Mouse (Mus musculus) kidney, embryonic 16.5 days (tissue): ENCODE data around the gene Hcar1. TPM values are rescaled to one million over a fixed set of nuclear protein-coding genes. Genes with fewer than 3 reads are reported as not detected.

Experiments used
- polyA plus RNA-seq: library from polyadenylated mRNA; unstranded; fragments of >200 nt; fragmentation: Nextera tagmentation; extraction: Ambion mirVana; gene quantifications from 2 replicates; pipeline ENCODE4 v1.2.1, GENCODE M21; 2015

Hcar1 gene
- polyA plus RNA-seq, 1 experiment from 2014 or later = 3.0 TPM

Other genes with a start within 250 kb of the Hcar1 start
- 30.1 and 30.5 TPM in 2 replicates for gene Clip1, start 195.4 kb downstream of the Hcar1 start, polyA plus RNA-seq
- gene Zcchc8, start 158.9 kb downstream of the Hcar1 start, polyA plus RNA-seq = 69.3 and 78.6 TPM in 2 replicates
- 105 and 123 TPM in 2 replicates for gene Rsrc2, start 130.6 kb downstream of the Hcar1 start, polyA plus RNA-seq
- 26.4 and 34.9 TPM in 2 replicates for gene Kntc1, start 130.3 kb downstream of the Hcar1 start, polyA plus RNA-seq
- gene Hcar2, start 14.5 kb downstream of the Hcar1 start, polyA plus RNA-seq = not detected in 2 replicates
- 107 and 124 TPM in 2 replicates for gene Denr, start 27.2 kb upstream of the Hcar1 start, polyA plus RNA-seq
- gene Gm43518, start 47.4 kb upstream of the Hcar1 start, polyA plus RNA-seq = 3.3 and 4.0 TPM in 2 replicates
- 6.3 and 6.8 TPM in 2 replicates for gene Ccdc62, start 50.7 kb upstream of the Hcar1 start, polyA plus RNA-seq
- gene Hip1r, start 93.6 kb upstream of the Hcar1 start, polyA plus RNA-seq = 23.1 and 25.6 TPM in 2 replicates
- 40.8 and 41.8 TPM in 2 replicates for gene Vps37b, start 152.2 kb upstream of the Hcar1 start, polyA plus RNA-seq
- 1.3 and 2.6 TPM in 2 replicates for gene Abcb9, start 215.8 kb upstream of the Hcar1 start, polyA plus RNA-seq
- 30.6 and 32.4 TPM in 2 replicates for gene Ogfod2, start 232.3 kb upstream of the Hcar1 start, polyA plus RNA-seq
- gene Arl6ip4, start 236.1 kb upstream of the Hcar1 start, polyA plus RNA-seq = 100 and 102 TPM in 2 replicates